Mouse (Mus musculus): ENCODE data around the gene Clcnka. TPM values are rescaled to one million over a fixed set of nuclear protein-coding genes. Genes with fewer than 3 reads are reported as not detected.
A peak's percentile ranks its signal among the peaks of the same experiment; 100 is the strongest.

The Clcnka gene
- polyA plus RNA-seq, 1 experiment, result 0.32 TPM

DNA sequence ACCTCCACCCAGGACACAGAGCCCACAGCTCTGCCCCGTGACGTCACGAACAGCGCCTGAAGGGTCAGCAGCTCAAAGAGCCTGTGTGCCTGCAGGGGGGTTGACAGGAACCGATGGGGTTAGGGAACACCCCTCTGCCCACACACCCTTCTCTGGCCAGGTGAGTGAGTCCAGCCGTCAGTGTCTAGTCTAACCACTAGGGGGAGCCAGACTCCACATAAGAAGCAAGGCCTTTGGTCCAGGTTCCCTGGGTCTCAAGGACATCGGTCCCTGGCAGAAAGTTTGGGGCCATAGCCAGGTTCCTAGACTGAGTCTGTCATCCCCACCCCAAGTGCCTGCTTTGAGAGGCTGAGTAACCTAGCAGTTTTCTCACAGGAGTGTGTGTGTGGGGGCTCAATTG, 13.2 kb downstream of the Clcnka start:
- Histone ChIP-seq H3K36me3 (ENCODE audit: control insufficient read depth, insufficient read depth, low read length) (no peaks in the 10 kb centered on the region), H3K4me3 (ENCODE audit: extremely low read depth, insufficient read depth, insufficient read length) (no peak overlapping the region), H3K27ac (ENCODE audit: insufficient read depth, low read length) (no peak overlapping the region), H3K4me1 (ENCODE audit: control insufficient read depth, insufficient read depth, insufficient read length) (peaks cover 4% of the 10 kb centered on the region; the same call in 1 of the 2 replicates), H3K27me3 (ENCODE audit: control insufficient read depth, insufficient read depth, low read length) (peaks cover 5% of the 10 kb centered on the region; the same call in 1 of the 2 replicates)
- 3% methylated on average over 7 of the region's 7 CpGs for WGBS
- peak; percentile 35 to 40 for DNase-seq (ENCODE audit: low read depth in 1 of 2, low spot score in 2 of 2)
- TF ChIP-seq CTCF (IDR thresholded peaks at IDR 0.05; ENCODE audit: extremely low read depth, insufficient read depth, insufficient read length, insufficient replicate concordance), result peak; percentile 86; the same call in 1 of the 2 replicates
- TF ChIP-seq POLR2A (IDR thresholded peaks at IDR 0.05; ENCODE audit: low read depth, low read length), result no peak

DNA sequence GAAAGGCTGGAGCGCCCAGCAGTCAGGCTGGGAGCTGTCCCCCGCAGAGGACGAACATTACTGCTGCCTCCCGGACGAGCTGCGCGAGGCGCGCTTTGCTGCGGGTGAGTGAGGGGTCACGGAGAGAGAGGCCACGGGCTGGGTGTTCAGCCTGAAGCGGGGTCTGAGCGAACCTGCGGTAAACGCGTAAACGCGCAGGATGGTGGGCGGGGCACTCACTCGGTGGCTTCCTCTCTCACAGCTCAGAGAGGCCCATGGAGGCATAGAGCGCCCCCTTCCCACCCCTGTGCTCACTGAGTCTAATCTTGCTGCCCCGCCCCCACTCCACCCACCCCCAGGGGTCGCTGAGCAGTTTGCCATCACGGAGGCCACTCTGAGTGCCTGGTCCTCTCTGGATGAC, 16.1 kb downstream of the Clcnka start:
- Histone ChIP-seq H3K27me3 (ENCODE audit: control insufficient read depth, insufficient read depth, low read length) (peaks cover 5% of the 10 kb centered on the region; the same call in 1 of the 2 replicates), H3K4me3 (ENCODE audit: extremely low read depth, insufficient read depth, insufficient read length) (peak overlapping the region; percentile 24; the same call in 1 of the 2 replicates)
- TF ChIP-seq CTCF (IDR thresholded peaks at IDR 0.05; ENCODE audit: extremely low read depth, insufficient read depth, insufficient read length, insufficient replicate concordance) (no peak), POLR2A (IDR thresholded peaks at IDR 0.05; ENCODE audit: low read depth, low read length) (no peak)

DNA sequence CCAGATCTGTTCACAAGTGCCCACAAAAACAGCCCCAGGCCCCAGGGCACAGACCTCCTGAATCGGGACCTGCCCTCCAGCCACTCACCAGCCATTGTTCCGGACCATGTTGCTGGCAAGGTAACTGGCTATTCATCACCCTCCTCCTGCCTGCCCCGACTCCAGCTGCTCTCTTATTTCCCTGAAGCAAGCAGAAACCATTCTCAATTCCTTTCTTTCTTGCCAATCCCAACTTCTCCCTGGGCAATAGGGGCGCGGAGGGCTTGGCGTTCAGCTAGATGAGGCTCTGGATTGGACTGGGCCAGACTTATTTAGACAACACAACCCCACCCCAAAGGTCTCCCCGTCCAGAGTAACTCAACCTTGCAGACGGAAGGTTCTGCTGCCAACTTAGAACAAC, 18.9 kb downstream of the Clcnka start:
- TF ChIP-seq POLR2A (IDR thresholded peaks at IDR 0.05; ENCODE audit: low read depth, low read length) (no peak), CTCF (IDR thresholded peaks at IDR 0.05; ENCODE audit: extremely low read depth, insufficient read depth, insufficient read length, insufficient replicate concordance) (no peak)
- DNase-seq (ENCODE audit: low read depth in 1 of 2, low spot score in 2 of 2), result no peak
- no peak overlapping the region for H3K4me3 ChIP-seq (ENCODE audit: extremely low read depth, insufficient read depth, insufficient read length)
- peaks cover 5% of the 10 kb centered on the region; the same call in 1 of the 2 replicates for H3K27me3 ChIP-seq (ENCODE audit: control insufficient read depth, insufficient read depth, low read length)
- H3K4me1 ChIP-seq (ENCODE audit: control insufficient read depth, insufficient read depth, insufficient read length), result peaks cover 4% of the 10 kb centered on the region; the same call in 1 of the 2 replicates
- H3K27ac ChIP-seq (ENCODE audit: insufficient read depth, low read length), result no peak overlapping the region
- WGBS, result 70% methylated on average over 8 of the region's 8 CpGs
- no peaks in the 10 kb centered on the region for H3K36me3 ChIP-seq (ENCODE audit: control insufficient read depth, insufficient read depth, low read length)

More for the DNA sequence above, 16.1 kb downstream of the Clcnka start:
- H3K36me3 ChIP-seq (ENCODE audit: control insufficient read depth, insufficient read depth, low read length), result no peaks in the 10 kb centered on the region
- DNase-seq (ENCODE audit: low read depth in 1 of 2, low spot score in 2 of 2), result peak in 1 of 2 experiments; percentile 8
- peaks cover 4% of the 10 kb centered on the region; the same call in 1 of the 2 replicates for H3K4me1 ChIP-seq (ENCODE audit: control insufficient read depth, insufficient read depth, insufficient read length)
- whole genome bisulfite sequencing, result 1% methylated on average over 25 of the region's 25 CpGs
- H3K27ac ChIP-seq (ENCODE audit: insufficient read depth, low read length), result no peak overlapping the region

DNA sequence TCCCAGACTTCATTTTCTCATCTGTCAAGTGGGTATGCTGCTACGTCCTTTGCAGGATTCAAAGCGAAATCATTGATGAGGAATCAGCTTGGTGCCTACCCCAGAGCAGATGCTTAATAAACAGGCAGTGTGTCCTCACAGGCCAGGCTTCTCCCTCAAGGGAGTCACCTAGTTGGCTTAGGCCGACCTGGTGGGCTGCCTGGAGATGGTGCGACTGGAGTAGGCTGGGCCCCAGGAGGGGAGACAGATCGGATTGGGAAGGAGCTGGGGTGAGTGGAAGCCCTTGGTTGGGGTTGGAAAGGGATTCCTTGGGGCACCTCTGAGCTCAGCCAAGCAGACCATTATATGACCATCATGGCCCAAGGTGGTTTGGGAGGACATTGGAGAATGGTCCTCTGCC, 26.1 kb downstream of the Clcnka start:
- Histone ChIP-seq H3K27me3 (ENCODE audit: control insufficient read depth, insufficient read depth, low read length) (peaks cover 5% of the 10 kb centered on the region), H3K36me3 (ENCODE audit: control insufficient read depth, insufficient read depth, low read length) (no peaks in the 10 kb centered on the region), H3K4me3 (ENCODE audit: extremely low read depth, insufficient read depth, insufficient read length) (no peak overlapping the region), H3K4me1 (ENCODE audit: control insufficient read depth, insufficient read depth, insufficient read length) (peaks cover 6% of the 10 kb centered on the region; the same call in 1 of the 2 replicates), H3K27ac (ENCODE audit: insufficient read depth, low read length) (no peak overlapping the region)
- TF ChIP-seq CTCF (IDR thresholded peaks at IDR 0.05; ENCODE audit: extremely low read depth, insufficient read depth, insufficient read length, insufficient replicate concordance) (no peak), POLR2A (IDR thresholded peaks at IDR 0.05; ENCODE audit: low read depth, low read length) (no peak)
- DNase-seq (ENCODE audit: low read depth in 1 of 2, low spot score in 2 of 2), result no peak
- 88% methylated on average over 5 of the region's 5 CpGs for WGBS

DNA sequence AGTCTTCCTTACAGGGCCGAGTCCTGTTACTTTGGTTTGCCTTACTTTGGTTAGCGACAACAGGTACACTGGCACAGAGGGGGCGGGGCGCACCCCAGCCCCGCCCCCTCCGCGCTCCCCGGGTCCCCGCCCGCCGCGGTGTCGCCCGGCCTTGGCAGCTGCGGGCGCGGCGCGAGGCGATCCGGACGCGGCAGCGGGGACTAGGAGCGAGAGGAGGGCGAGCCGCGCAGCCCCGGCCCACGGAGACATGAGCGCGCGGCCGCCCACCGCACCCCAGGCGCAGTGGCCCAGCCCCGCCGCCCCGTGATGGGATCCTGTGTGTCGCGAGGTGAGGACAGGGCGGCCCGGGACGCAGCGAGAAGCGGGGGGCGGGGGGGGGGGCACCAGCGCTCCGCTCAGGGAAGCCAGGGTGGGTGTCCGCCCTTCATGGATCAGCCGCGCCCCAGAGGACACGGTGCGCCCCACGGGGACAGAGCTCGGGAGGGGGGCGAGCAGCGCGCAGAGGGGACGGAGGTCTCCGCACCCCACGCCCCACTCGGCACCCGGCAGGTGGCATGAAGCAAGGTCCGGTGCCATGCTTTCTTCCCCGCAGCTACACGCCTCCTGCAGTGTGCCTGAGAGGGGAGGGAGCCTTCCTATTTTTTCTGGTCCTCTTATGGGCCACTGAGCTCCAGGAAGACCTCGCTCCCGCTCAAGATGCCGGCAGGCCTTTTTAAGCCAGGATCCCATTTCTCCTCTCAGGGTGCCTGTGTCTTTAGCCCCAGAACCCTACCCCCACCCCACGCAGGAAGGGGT, 30.3 kb downstream of the Clcnka start, which contains the start of gene Fam131c:
Fam131c (plus strand) TSS at position 224 of the 795 bp plus-strand sequence.
- Histone ChIP-seq H3K36me3 (ENCODE audit: control insufficient read depth, insufficient read depth, low read length) (no peaks in the 10 kb centered on the region), H3K27ac (ENCODE audit: insufficient read depth, low read length) (no peak within 1 kb of the TSS), H3K4me1 (ENCODE audit: control insufficient read depth, insufficient read depth, insufficient read length) (peaks cover 6% of the 10 kb centered on the region; the same call in 1 of the 2 replicates), H3K4me3 (ENCODE audit: extremely low read depth, insufficient read depth, insufficient read length) (peak within 1 kb of the TSS; percentile 30; the same call in 1 of the 2 replicates), H3K27me3 (ENCODE audit: control insufficient read depth, insufficient read depth, low read length) (peaks cover 5% of the 10 kb centered on the region)
- TF ChIP-seq POLR2A (IDR thresholded peaks at IDR 0.05; ENCODE audit: low read depth, low read length) (no peak), CTCF (IDR thresholded peaks at IDR 0.05; ENCODE audit: extremely low read depth, insufficient read depth, insufficient read length, insufficient replicate concordance) (no peak)
- DNase-seq (ENCODE audit: low read depth in 1 of 2, low spot score in 2 of 2), result no peak
- WGBS, result 4% methylated on average over 67 of the region's 71 CpGs

DNA sequence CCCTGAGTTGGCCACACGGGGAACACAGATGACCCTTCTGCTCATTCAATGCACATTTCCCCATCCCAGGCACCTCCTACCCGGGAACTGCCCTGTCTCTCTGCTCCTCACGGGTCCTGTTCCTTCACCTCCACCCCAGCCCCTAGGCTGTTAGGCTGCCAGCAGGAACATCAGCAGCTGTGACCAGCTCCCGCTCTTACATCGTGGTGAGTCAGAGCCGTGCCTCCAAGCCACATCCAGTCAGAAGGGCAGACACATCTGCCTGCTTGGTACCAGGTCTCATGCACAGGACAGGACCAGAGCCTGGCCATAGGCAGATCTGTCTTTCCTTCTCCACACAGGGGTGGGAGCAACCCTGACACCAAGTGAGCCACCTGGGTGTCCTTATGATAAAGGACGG, 32.6 kb downstream of the Clcnka start:
- TF ChIP-seq POLR2A (IDR thresholded peaks at IDR 0.05; ENCODE audit: low read depth, low read length) (no peak), CTCF (IDR thresholded peaks at IDR 0.05; ENCODE audit: extremely low read depth, insufficient read depth, insufficient read length, insufficient replicate concordance) (no peak)
- no peak overlapping the region for H3K4me3 ChIP-seq (ENCODE audit: extremely low read depth, insufficient read depth, insufficient read length)
- peaks cover 7% of the 10 kb centered on the region for H3K27me3 ChIP-seq (ENCODE audit: control insufficient read depth, insufficient read depth, low read length)
- H3K27ac ChIP-seq (ENCODE audit: insufficient read depth, low read length), result no peak overlapping the region
- peaks cover 6% of the 10 kb centered on the region; the same call in 1 of the 2 replicates for H3K4me1 ChIP-seq (ENCODE audit: control insufficient read depth, insufficient read depth, insufficient read length)
- no peak for DNase-seq (ENCODE audit: low read depth in 1 of 2, low spot score in 2 of 2)
- WGBS, result 61% methylated on average over 7 of the region's 7 CpGs
- H3K36me3 ChIP-seq (ENCODE audit: control insufficient read depth, insufficient read depth, low read length), result no peaks in the 10 kb centered on the region
